Mouse (Mus musculus) hindbrain, embryonic 13.5 days (tissue): ENCODE measurements at regions not wholly inside any gene's neighbourhood (a gene's known extent, or its start where the extent isn't known, plus 50 kb on each side); places are given as distances from the start of the nearest gene placed in this dataset.
A peak's percentile ranks its signal among the peaks of the same experiment; 100 is the strongest.

ENCODE experiments used
- ATAC-seq: fragments of 200-750 bp; cut with Nextera tagmentation; 2 replicates; pipeline ENCODE4 v1.8.0; 2017; ENCODE audit warnings: moderate TSS enrichment; ENCODE audit not compliant: low FRiP score
- H3K27ac ChIP-seq: fragments of 300-500 bp; sonication (generic); 2 replicates; pipeline ENCODE4 v1.5.1; 2015; ENCODE audit warnings: inconsistent platforms, mild to moderate bottlenecking, moderate library complexity
- H3K27me3 ChIP-seq: fragments of 300-500 bp; sonication (generic); 2 replicates; pipeline ENCODE4 v1.6.1; 2015; ENCODE audit warnings: mild to moderate bottlenecking, inconsistent platforms
- H3K36me3 ChIP-seq: fragments of 300-500 bp; sonication (generic); 2 replicates; pipeline ENCODE4 v1.6.1; 2015; ENCODE audit warnings: mild to moderate bottlenecking, inconsistent platforms
- H3K4me1 ChIP-seq: fragments of 300-500 bp; sonication (generic); replicated peaks from 2 replicates; pipeline ENCODE4 v1.6.1; 2015; ENCODE audit warnings: inconsistent platforms
- H3K4me2 ChIP-seq: fragments of 300-500 bp; sonication (generic); 2 replicates; pipeline ENCODE4 v1.6.1; 2015; ENCODE audit warnings: inconsistent platforms, mild to moderate bottlenecking, moderate library complexity
- H3K4me3 ChIP-seq: fragments of 300-500 bp; sonication (generic); 2 replicates; pipeline ENCODE4 v1.5.1; 2015; ENCODE audit warnings: mild to moderate bottlenecking, inconsistent platforms
- H3K9ac ChIP-seq: fragments of 300-500 bp; sonication (generic); 2 replicates; pipeline ENCODE4 v1.6.1; 2015; ENCODE audit warnings: mild to moderate bottlenecking, inconsistent platforms
- H3K9me3 ChIP-seq: fragments of 300-500 bp; sonication (generic); 2 replicates; pipeline ENCODE4 v1.6.1; 2016; ENCODE audit warnings: inconsistent platforms
- WGBS: fragments of 180-500 bp; shearing (Covaris S2); methylation state at CpG from one replicate; pipeline ENCODE4 v1.1.7; 2015; 5-methylcytosine and 5-hydroxymethylcytosine counted together

- 83% methylated on average over 7 of the region's 7 CpGs for WGBS
- Histone ChIP-seq H3K27ac (no peak overlapping the region), H3K4me2 (no peak overlapping the region), H3K4me1 (no peaks in the 10 kb centered on the region), H3K9ac (no peak overlapping the region), H3K4me3 (no peak overlapping the region), H3K36me3 (no peaks in the 10 kb centered on the region), H3K27me3 (no peaks in the 10 kb centered on the region), H3K9me3 (no peaks in the 10 kb centered on the region)
- no peak for ATAC-seq
These were observed 97.1 kb upstream of the Plcb4 start for GRCm38 (mm10) chr2:135561716-135562115.

DNA sequence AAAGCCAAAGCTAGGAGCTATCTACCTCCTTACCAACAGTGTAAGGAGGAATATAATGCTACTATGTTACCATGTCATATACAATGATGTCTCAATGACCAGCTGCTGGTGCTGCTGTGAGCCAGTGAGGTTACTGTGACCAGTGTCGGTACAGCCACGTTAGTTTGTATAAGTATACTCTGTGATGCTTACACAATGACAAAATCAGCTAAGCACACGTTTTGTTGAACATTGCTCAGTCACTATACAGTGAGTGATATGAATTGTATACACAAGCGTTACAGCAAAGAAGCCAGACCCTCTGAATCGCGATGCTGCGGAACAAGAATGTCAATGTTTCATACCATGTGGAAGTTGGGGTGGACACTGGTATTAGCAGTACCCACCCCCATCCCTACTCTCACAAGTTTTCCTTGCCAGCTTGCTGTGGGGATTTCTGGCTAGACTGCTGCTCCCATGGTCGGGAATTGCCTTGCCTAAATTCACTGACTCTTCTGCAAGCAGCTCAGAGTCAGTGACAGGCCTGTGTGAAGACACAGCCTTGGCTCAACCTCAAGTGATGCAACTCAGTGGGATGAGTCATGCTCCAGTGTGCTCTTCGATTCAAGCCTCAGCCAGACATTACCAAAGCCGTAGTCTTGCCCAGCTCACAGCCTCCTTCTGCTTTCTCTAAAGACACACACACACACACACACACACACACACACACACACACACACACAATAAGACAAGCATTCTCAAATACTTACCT is 96.5 kb upstream of the Plcb4 start:
- WGBS, result 87% methylated on average over 10 of the region's 10 CpGs
- no peak for ATAC-seq

DNA sequence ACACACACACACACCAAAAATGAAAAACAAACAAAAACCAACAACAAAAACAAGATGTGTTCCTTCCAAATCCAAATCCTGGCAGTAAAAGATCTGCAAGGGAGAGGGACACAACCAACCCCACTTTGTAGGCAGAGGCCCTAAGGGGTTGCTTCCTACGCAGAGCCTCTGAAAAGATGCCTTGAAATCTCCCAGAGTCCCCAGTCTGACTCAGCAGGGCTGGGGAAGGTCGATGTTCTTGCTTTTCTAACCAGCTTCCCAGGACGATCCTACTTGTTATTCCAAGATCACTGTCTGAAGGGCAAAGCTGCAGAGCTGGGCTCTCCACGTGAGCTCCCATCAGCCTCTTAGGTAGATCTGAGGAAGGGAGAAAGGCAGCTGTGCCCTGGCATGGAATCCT is 94.6 kb upstream of the Plcb4 start:
- WGBS, result 64% methylated on average over 4 of the region's 4 CpGs
- no peak for ATAC-seq
- H3K9me3 ChIP-seq, result no peaks in the 10 kb centered on the region
- H3K36me3 ChIP-seq, result no peaks in the 10 kb centered on the region
- no peak overlapping the region for H3K9ac ChIP-seq
- no peaks in the 10 kb centered on the region for H3K27me3 ChIP-seq
- H3K4me2 ChIP-seq, result no peak overlapping the region
- no peak overlapping the region for H3K27ac ChIP-seq
- H3K4me3 ChIP-seq, result no peak overlapping the region
- H3K4me1 ChIP-seq, result no peaks in the 10 kb centered on the region

More for the DNA sequence above, 96.5 kb upstream of the Plcb4 start:
- no peaks in the 10 kb centered on the region for H3K36me3 ChIP-seq
- no peaks in the 10 kb centered on the region for H3K4me1 ChIP-seq
- H3K9me3 ChIP-seq, result no peaks in the 10 kb centered on the region
- no peak overlapping the region for H3K9ac ChIP-seq
- no peak overlapping the region for H3K27ac ChIP-seq
- H3K27me3 ChIP-seq, result no peaks in the 10 kb centered on the region
- no peak overlapping the region for H3K4me3 ChIP-seq
- H3K4me2 ChIP-seq, result no peak overlapping the region

DNA sequence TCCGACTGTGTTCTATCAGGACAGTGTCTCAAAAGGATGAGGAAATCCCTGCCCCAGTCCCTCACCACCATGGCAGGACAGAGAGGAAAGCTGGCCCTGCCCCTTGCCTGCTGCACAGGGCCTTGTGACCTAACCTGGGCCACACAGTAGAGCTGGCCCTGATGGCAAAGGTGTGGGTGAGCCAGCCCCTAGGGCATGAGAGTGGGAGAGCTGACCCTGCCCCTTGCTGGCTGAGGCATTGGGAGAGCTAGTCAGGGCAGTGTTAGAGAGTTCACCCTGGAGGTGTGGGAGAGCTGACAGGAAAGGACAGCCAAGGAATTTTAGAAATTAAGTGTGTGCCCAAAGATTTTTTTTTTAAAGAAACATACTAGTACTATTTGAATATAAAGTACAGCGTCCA is 90.5 kb upstream of the Plcb4 start:
- Histone ChIP-seq H3K4me1 (no peaks in the 10 kb centered on the region), H3K4me2 (no peak overlapping the region), H3K27me3 (no peaks in the 10 kb centered on the region), H3K4me3 (no peak overlapping the region), H3K36me3 (no peaks in the 10 kb centered on the region), H3K9ac (no peak overlapping the region), H3K9me3 (no peaks in the 10 kb centered on the region), H3K27ac (no peak overlapping the region)
- ATAC-seq, result no peak
- WGBS, result 96% methylated on average over 2 of the region's 2 CpGs

DNA sequence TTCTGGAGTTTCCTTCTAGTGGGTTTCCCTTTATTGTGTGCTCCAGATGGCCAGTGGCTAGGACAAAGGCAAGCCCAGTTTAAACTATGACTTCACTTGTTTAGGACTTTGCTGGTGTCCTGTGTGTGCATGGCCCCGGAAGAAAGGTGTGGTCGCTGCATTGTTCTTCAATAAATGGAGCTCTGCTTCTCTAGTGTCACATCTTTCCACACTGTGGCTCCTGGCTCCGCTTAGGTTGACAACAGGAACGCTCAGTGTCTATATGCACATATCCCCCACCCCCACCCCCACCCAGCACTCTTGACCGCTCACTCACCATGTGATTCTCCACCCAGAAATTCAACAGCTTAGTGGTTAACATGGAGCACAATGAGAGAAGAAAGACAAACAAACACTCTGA is 87.2 kb upstream of the Plcb4 start:
- WGBS, result 74% methylated on average over 5 of the region's 5 CpGs
- Histone ChIP-seq H3K27me3 (no peaks in the 10 kb centered on the region), H3K27ac (no peak overlapping the region), H3K9ac (no peak overlapping the region), H3K9me3 (no peaks in the 10 kb centered on the region), H3K4me1 (no peaks in the 10 kb centered on the region), H3K4me3 (no peak overlapping the region), H3K4me2 (no peak overlapping the region), H3K36me3 (no peaks in the 10 kb centered on the region)
- ATAC-seq, result no peak

DNA sequence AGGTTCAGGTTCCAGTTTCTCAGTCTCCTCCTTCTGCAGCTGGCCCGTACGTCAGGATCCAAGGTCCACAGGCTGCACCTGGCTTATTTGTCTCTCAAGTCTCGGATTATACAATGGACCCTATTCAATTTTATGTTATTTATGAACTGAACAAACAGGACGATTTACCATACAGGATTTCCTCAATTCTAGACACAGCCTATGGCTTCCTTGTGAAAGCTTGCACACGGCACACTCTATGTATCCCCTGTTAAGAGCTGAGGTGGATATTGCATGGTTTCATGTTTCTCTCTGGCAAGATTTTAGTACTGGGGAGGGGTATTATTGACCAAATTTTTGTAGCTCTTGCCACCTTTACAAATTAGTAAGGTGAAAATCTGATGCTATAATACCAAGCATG is 81.6 kb upstream of the Plcb4 start:
- H3K9me3 ChIP-seq, result no peaks in the 10 kb centered on the region
- no peak for ATAC-seq

GRCm38 (mm10) chr2:135578135-135578534 is 80.7 kb upstream of the Plcb4 start:
- no peak overlapping the region for H3K9ac ChIP-seq
- H3K27ac ChIP-seq, result no peak overlapping the region; the same call in 1 of the 2 replicates
- no peaks in the 10 kb centered on the region for H3K36me3 ChIP-seq
- no peak overlapping the region for H3K4me3 ChIP-seq
- H3K4me1 ChIP-seq, result 0 out of 2 replicates have a peak, but pooled peaks cover 4% of the 10 kb centered on the region
- peak; percentile 65; the same call in 1 of the 2 replicates for ATAC-seq
- no peaks in the 10 kb centered on the region for H3K27me3 ChIP-seq
- no peak overlapping the region for H3K4me2 ChIP-seq
- 37% methylated on average over 5 of the region's 5 CpGs for WGBS
- H3K9me3 ChIP-seq, result no peaks in the 10 kb centered on the region

More for the DNA sequence above, 81.6 kb upstream of the Plcb4 start:
- no peak overlapping the region for H3K9ac ChIP-seq
- H3K4me2 ChIP-seq, result no peak overlapping the region
- H3K4me3 ChIP-seq, result no peak overlapping the region
- WGBS, result 88% methylated on average over 5 of the region's 5 CpGs
- H3K36me3 ChIP-seq, result no peaks in the 10 kb centered on the region
- H3K4me1 ChIP-seq, result 0 out of 2 replicates have a peak, but pooled peaks cover 4% of the 10 kb centered on the region
- no peaks in the 10 kb centered on the region for H3K27me3 ChIP-seq
- H3K27ac ChIP-seq, result no peak overlapping the region

- Histone ChIP-seq H3K4me2 (no peak overlapping the region), H3K9ac (no peak overlapping the region), H3K4me3 (no peak overlapping the region), H3K36me3 (no peaks in the 10 kb centered on the region), H3K4me1 (0 out of 2 replicates have a peak, but pooled peaks cover 4% of the 10 kb centered on the region), H3K9me3 (no peaks in the 10 kb centered on the region), H3K27ac (no peak overlapping the region), H3K27me3 (no peaks in the 10 kb centered on the region)
- 98% methylated on average over 6 of the region's 6 CpGs for WGBS
- no peak for ATAC-seq
These were observed 79.3 kb upstream of the Plcb4 start for GRCm38 (mm10) chr2:135579514-135579913.

DNA sequence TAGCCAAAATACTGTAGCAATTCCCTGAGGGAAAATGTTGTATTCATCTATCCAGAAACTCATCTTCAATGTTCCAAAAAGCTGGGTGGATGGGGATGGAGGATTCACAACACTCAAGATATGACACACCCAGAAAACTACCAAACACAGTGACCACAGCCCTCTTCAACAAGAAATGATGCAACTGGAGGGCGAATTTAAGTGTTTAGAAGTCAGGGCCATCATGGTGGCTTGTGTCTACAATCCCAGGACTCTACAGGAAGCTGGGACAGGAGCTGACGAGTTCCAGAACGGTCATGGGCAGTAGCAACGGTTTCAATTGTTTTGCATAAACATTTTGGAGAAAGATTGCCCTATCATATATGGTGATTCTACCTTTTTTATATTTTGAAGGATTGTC is 78.8 kb upstream of the Plcb4 start:
- ATAC-seq, result no peak

DNA sequence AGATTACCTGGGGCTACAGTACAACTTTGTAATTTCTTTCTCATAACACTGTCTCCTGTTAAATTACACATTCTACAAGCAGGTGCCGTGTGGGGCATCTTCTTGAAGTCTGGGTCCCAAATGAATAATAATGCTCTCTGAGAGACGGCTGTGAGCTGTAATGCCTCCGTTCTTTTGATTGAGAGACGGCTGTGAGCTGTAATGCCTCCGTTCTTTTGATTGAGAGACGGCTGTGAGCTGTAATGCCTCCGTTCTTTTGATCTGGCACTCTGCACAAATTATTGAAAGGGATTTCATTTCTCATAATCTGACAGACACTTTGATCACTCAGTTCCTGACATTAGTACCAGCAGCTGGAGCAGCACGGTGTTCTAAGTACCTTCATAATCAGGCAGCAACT is 76.5 kb upstream of the Plcb4 start:
- Histone ChIP-seq H3K4me3 (no peak overlapping the region), H3K4me2 (no peak overlapping the region), H3K4me1 (0 out of 2 replicates have a peak, but pooled peaks cover 4% of the 10 kb centered on the region), H3K9ac (no peak overlapping the region), H3K9me3 (no peaks in the 10 kb centered on the region), H3K27ac (no peak overlapping the region), H3K36me3 (no peaks in the 10 kb centered on the region), H3K27me3 (no peaks in the 10 kb centered on the region)
- ATAC-seq, result no peak
- 48% methylated on average over 8 of the region's 8 CpGs for WGBS

More for the DNA sequence above, 78.8 kb upstream of the Plcb4 start:
- H3K27me3 ChIP-seq, result no peaks in the 10 kb centered on the region
- 0 out of 2 replicates have a peak, but pooled peaks cover 4% of the 10 kb centered on the region for H3K4me1 ChIP-seq
- H3K4me3 ChIP-seq, result no peak overlapping the region
- WGBS, result 84% methylated on average over 4 of the region's 4 CpGs
- H3K4me2 ChIP-seq, result no peak overlapping the region
- H3K9me3 ChIP-seq, result no peaks in the 10 kb centered on the region
- no peak overlapping the region for H3K9ac ChIP-seq
- no peak overlapping the region for H3K27ac ChIP-seq
- H3K36me3 ChIP-seq, result no peaks in the 10 kb centered on the region

- H3K4me3 ChIP-seq, result no peak overlapping the region
- no peak overlapping the region for H3K27ac ChIP-seq
- no peaks in the 10 kb centered on the region for H3K4me1 ChIP-seq
- ATAC-seq, result no peak
- no peak overlapping the region for H3K4me2 ChIP-seq
- no peaks in the 10 kb centered on the region for H3K36me3 ChIP-seq
- H3K9me3 ChIP-seq, result no peaks in the 10 kb centered on the region
- no peaks in the 10 kb centered on the region for H3K27me3 ChIP-seq
- H3K9ac ChIP-seq, result no peak overlapping the region
These were observed 52.5 kb upstream of the Plcb4 start for GRCm38 (mm10) chr2:135606306-135606705.
